Mouse (Mus musculus) right cerebral cortex, postnatal 14 days (tissue): ENCODE results near the gene Bin2.

Experiments used
- DNase-seq: peaks from one replicate; pipeline ENCODE4 v3.0.0; 2022

Bin2 gene

GRCm38 (mm10) chr15:100669337-100669736 lies at the start of gene Bin2:
Gene Bin2, minus strand, starts transcription at chr15:100669553.
- peak; percentile 28 for DNase-seq

GRCm38 (mm10) chr15:100718572-100718971 lies 49.2 kb upstream of the Bin2 start:
- no peak for DNase-seq

GRCm38 (mm10) chr15:100717933-100718332 lies 48.6 kb upstream of the Bin2 start:
- DNase-seq: no peak

GRCm38 (mm10) chr15:100715399-100715993 lies 46.1 kb upstream of the Bin2 start:
- DNase-seq: no peak

- DNase-seq: no peak
Measured at GRCm38 (mm10) chr15:100714470-100714869, 45.1 kb upstream of the Bin2 start.

- no peak for DNase-seq
Measured at GRCm38 (mm10) chr15:100710838-100711237, 41.5 kb upstream of the Bin2 start.

GRCm38 (mm10) chr15:100708433-100709078 lies 39.2 kb upstream of the Bin2 start:
- DNase-seq: no peak

- no peak for DNase-seq
Measured at GRCm38 (mm10) chr15:100706226-100706625, 36.9 kb upstream of the Bin2 start.

- DNase-seq: no peak
Measured at GRCm38 (mm10) chr15:100705376-100705775, 36.0 kb upstream of the Bin2 start.

- no peak for DNase-seq
Measured at GRCm38 (mm10) chr15:100703913-100704312, 34.6 kb upstream of the Bin2 start.

GRCm38 (mm10) chr15:100701856-100702255 lies 32.5 kb upstream of the Bin2 start:
- DNase-seq: no peak

GRCm38 (mm10) chr15:100701108-100701507 lies 31.8 kb upstream of the Bin2 start:
- no peak for DNase-seq

GRCm38 (mm10) chr15:100700424-100700823 lies 31.1 kb upstream of the Bin2 start:
- DNase-seq: no peak

- no peak for DNase-seq
Measured at GRCm38 (mm10) chr15:100699386-100699785, 30.0 kb upstream of the Bin2 start.

GRCm38 (mm10) chr15:100698078-100698477 lies 28.7 kb upstream of the Bin2 start:
- no peak for DNase-seq

- no peak for DNase-seq
Measured at GRCm38 (mm10) chr15:100694406-100694805, 25.1 kb upstream of the Bin2 start.

GRCm38 (mm10) chr15:100691990-100692389 lies 22.6 kb upstream of the Bin2 start:
- no peak for DNase-seq

- DNase-seq: no peak
Measured at GRCm38 (mm10) chr15:100687430-100687971, 18.1 kb upstream of the Bin2 start, which contains the start of gene Cela1. Gene Cela1, minus strand, starts transcription at chr15:100687921.

- DNase-seq: peak; percentile 30
Measured at GRCm38 (mm10) chr15:100686989-100687388, 17.6 kb upstream of the Bin2 start.

- DNase-seq: no peak
Measured at GRCm38 (mm10) chr15:100686434-100686833, 17.1 kb upstream of the Bin2 start.

- no peak for DNase-seq
Measured at GRCm38 (mm10) chr15:100685849-100686248, 16.5 kb upstream of the Bin2 start.

GRCm38 (mm10) chr15:100685255-100685654 lies 15.9 kb upstream of the Bin2 start:
- DNase-seq: no peak

GRCm38 (mm10) chr15:100684450-100684849 lies 15.1 kb upstream of the Bin2 start:
- no peak for DNase-seq

- DNase-seq: peak; percentile 83
Measured at GRCm38 (mm10) chr15:100683041-100683440, 13.7 kb upstream of the Bin2 start.
